Mouse (Mus musculus) cerebellum, adult 2 months (tissue): ENCODE measurements around the gene Lonp2.

ENCODE experiments used
- CTCF ChIP-seq: fragments of 200-500 bp; IDR thresholded peaks from 2 replicates; pipeline ENCODE4 v1.5.1; 2011; ENCODE audit warnings: low read depth, mild to moderate bottlenecking, control low read depth, low read length, moderate library complexity, borderline replicate concordance; ENCODE audit not compliant: insufficient read depth
- POLR2A ChIP-seq: fragments of 200-500 bp; IDR thresholded peaks from 2 replicates; pipeline ENCODE4 v1.6.1; 2011; ENCODE audit warnings: low read length, control low read depth, borderline replicate concordance; ENCODE audit not compliant: insufficient read depth

DNA sequence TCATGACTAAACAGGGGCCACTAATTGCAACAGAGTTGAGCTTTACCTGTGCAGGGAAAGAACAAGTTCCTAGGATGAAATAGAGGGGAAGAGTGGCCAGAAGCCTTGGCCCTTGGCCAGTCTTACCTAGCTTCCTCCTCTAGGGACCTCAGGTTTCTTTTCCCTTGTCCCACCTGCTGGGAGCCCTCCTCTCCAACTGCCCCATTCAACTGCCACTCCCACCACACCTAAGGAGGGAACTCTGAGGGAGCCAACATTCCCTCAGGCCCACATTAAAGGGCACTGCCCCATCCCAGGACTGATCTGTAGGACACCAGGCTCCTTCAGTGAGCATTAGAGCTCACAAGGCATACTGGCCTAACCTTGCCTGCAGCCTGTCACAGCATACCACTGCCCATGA is 43.4 kb upstream of the Lonp2 start, which contains the start of gene Abcc12:
- TF ChIP-seq CTCF (no peak), POLR2A (no peak)
